Mouse (Mus musculus) hindlimb bud, embryonic 11.5 days (tissue): ENCODE data around the gene Gm49318.

Experiments used
- DNase-seq: peaks from one replicate; pipeline ENCODE4 v3.0.0-alpha.2; 2012; ENCODE audit warnings: low read depth, low spot score; ENCODE audit errors: extremely low spot score

The Gm49318 gene

GRCm38 (mm10) chr9:22069881-22070553, 1.0 kb downstream of the Gm49318 start:
- DNase-seq: no peak

GRCm38 (mm10) chr9:22067195-22067594, 3.9 kb downstream of the Gm49318 start:
- DNase-seq: no peak

- DNase-seq: no peak
These were observed 4.6 kb downstream of the Gm49318 start for GRCm38 (mm10) chr9:22066433-22066832.

GRCm38 (mm10) chr9:22065642-22066041, 5.4 kb downstream of the Gm49318 start:
- no peak for DNase-seq

DNA sequence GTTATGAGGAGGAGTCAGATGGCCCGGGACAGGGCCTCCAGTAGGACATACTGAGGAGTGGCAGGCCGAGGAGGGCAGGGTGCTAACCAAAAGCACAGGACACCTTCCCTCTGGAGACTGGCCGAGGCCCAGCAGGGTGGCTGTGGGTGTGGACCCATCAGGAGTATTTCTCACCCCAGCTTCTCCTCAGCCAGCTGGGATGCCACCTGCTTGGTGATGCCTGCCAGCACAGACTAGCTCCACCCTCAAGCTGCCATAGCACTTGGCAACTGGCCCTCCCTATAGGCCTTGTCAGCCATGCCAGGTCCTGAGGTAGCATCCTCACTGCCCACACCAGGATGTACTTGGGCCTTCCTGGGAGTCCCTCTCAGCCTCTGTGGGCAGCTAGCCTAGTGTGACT, 6.7 kb downstream of the Gm49318 start:
- no peak for DNase-seq

GRCm38 (mm10) chr9:22061339-22061738, 9.7 kb downstream of the Gm49318 start:
- no peak for DNase-seq

GRCm38 (mm10) chr9:22058011-22058424, 13.0 kb downstream of the Gm49318 start:
- DNase-seq: no peak

DNA sequence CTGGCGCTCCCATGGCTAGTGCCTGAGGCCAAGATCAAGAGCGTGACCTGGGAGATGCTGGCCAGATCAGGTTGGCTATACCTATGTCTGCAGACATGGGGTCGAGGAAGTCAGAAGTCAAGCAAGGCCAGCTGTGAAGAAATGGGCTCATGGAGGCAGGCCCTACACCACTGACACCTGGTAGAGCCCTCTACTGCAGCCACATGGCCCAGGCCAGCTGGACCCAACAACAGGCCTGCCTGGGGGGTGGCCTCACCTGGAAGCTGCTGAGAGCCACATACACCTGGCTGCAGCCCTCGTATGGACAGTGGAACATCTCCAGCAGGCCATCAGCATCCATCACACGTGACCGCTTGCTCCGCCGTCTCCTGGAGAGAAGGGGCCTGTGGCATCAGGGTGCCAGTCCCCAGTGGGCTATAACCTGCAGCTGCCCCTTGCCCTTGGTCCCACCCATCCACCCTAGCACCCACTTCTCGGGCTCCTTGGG, 14.0 kb downstream of the Gm49318 start:
- no peak for DNase-seq

DNA sequence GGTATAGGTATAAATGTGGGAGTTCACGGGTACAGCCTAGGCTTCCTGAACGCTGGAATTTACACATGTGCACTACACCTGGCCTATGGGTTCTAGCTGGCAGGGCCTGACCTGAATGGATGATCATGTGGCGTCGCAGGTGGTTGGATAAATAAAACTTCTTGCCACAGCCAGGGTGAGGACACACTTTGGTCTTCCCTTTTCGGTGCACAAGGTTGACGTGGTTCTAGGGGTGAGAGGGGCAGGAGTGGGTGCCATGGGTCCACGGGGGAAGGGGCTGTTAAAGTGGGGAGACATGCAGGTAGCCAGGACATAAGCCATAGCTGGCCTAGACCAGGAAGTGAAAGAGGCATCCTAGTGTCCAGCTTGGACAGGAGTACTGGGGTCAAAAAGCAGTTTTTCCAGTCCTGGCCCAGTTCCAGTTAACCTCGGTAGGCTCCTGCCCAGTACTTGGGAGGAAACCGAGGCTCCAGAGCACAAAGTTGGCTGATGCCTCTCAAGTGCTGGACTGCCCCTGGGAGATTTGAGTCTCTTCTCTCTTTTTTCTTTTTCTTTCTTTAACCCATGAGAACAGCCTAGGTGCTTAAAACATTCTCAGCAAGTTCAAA, 14.7 kb downstream of the Gm49318 start:
- DNase-seq: no peak

DNA sequence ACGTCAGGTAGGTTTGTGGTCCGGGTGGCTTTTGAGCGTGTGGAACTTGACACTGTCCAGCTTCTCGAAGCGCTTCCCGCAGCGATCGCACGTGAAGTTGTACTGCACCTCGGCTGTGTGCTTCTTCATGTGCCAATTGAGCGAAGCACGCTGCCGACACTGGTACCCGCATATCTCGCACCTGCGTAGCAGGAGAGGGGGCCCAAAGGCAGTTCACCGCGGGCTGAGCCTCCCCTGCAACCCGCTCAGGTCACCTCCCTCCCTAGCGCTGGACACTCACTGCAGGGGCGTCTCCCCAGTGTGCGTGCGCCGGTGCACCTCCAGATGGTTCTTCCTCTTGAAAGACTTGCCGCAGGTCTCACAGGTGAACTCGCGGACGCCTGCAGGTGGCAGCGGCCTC, 15.3 kb downstream of the Gm49318 start:
- DNase-seq: no peak

DNA sequence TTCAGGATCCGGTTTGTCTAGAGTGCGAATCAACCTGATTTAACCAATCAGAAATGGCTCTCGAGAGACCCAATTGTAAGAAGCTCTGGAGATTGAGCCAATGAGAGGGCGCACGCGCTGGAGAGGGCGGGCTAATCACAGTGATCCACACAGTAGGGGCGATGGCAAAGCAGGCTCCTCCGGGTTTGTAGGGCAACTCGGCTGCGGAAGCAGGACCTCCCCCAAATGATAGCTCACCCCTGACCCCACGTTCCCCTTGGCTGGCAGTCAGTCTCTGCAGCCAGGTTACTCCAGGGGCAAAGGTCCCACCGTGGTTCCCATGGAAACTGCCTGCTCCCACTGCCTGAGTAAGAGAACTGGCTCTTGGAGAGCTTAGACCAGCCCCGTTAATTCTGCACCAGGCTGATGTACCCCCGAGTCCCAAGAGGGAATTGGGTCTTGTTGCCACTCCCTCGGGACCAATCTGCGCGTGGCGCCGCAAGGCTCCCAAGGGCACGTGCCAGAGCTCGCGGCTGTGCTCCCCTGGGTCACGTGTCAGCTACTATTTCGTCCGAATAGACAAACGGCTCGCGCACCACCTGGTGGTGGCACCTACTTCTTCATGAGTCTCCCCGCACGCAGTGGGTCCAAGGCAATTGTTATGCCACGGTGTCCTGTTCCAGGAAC, 16.5 kb downstream of the Gm49318 start:
- DNase-seq: no peak

- DNase-seq: no peak
These were observed 17.4 kb downstream of the Gm49318 start for GRCm38 (mm10) chr9:22053657-22054056.

DNA sequence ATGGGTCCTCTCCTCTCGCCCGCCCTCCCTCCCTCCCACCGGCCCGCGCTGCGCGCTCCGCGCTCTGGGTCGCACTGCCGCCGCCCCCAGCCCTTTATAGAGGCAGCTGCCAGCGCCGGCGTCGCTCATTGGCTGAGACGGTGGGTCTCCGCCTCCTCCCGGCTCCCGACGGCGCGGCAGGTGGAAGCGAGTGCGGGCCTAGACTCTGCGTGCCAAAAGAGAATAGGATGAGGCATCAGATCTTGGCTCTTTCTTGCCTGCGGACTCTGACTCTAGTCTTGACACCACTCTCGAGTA, 19.2 kb downstream of the Gm49318 start, which contains the start of gene Elavl3:
Gene Elavl3, minus strand, starts transcription at position 66 of the 297 bp plus-strand sequence.
- no peak for DNase-seq

- no peak for DNase-seq
These were observed 19.7 kb downstream of the Gm49318 start for GRCm38 (mm10) chr9:22051161-22051957.

GRCm38 (mm10) chr9:22050351-22050889, 20.6 kb downstream of the Gm49318 start:
- no peak for DNase-seq

GRCm38 (mm10) chr9:22049721-22050270, 21.3 kb downstream of the Gm49318 start:
- DNase-seq: no peak

DNA sequence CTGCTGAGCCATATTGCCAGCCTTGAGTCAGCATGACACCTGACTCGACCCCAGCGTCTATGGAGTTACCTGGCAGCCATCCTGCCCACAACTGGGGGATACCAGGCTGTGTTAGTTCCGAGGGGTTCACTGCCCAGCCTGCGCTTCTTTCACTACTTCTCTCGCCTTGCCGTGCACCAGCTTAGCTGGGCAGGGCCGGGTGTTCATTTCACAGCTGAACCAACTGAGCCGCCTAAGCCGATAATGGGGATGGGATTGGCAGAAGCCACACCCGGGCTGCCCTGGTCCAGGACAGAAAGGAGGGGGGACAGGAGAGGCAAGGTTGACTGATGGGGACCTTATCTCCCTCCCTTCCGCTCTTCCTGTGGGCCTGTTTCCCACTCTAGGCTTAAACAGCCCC, 21.7 kb downstream of the Gm49318 start:
- DNase-seq: no peak

DNA sequence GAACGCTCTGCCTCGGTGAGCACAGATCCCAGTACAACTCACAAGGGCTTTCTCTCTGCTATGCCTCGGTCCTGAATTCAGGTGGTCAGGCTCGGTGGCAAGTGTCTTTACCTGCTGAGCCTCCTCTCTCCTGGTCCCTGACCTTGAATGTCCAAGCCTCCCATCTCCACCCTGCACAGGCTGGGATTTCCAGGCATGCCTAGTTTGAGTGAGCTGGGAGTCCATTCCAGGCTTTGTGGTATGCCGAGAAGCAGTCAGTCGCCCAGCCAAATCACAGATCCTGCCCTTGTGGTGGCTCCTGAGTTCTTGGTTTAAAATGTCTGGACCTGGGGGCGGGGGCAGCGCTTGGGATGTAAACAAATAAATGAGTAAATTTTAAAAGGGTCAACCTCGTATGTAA, 23.7 kb downstream of the Gm49318 start:
- DNase-seq: no peak

DNA sequence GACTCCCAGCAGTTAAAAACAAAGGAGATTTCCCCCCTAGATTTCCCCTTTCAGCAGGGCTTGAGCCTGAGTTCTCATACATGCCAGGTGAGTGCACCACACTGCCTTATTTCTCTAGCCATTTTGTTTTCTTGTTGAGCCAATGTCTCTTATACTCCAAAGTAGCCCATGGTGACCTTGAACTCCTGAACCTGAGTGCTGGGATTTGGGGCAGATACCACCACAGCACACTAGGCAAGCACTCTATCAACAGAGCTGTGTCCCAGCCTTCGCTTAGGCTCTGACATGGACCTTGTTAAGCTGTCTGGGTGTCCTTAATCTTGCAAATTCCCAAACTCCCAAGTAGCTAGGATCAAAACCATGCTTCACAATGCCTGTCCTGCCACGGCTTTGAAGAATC, 29.2 kb downstream of the Gm49318 start:
- no peak for DNase-seq

- DNase-seq: no peak
These were observed 33.2 kb downstream of the Gm49318 start for GRCm38 (mm10) chr9:22037826-22038225.
